Mouse (Mus musculus): ENCODE measurements around the gene Magt1. TPM values are rescaled to one million over a fixed set of nuclear protein-coding genes. Genes with fewer than 3 reads are reported as not detected.

Magt1 gene
- total RNA-seq (2014; rRNA removed): 16.5 and 23.6 TPM in 2 replicates
- polyA plus RNA-seq (2015; fragmentation: Nextera tagmentation; extraction: Ambion mirVana): 14.5 and 14.8 TPM in 2 replicates

- ATAC-seq (ENCODE audit: low FRiP score): peak; percentile 92
- WGBS: 15% methylated on average over 45 of the region's 45 CpGs
- peak; percentile 93 for DNase-seq (ENCODE audit: low spot score)
- Histone ChIP-seq H3K27me3 (ENCODE audit: insufficient read depth, low read length) (no peaks in the 10 kb centered on the region), H3K4me2 (ENCODE audit: low read depth, low read length, poor library complexity, severe bottlenecking) (peak within 1 kb of the TSS; percentile 53), H3K36me3 (ENCODE audit: insufficient read depth, low read length) (no peaks in the 10 kb centered on the region), H3K4me1 (ENCODE audit: insufficient read depth, low read length) (no peaks in the 10 kb centered on the region), H3K4me3 (ENCODE audit: low read depth, low read length) (peak within 1 kb of the TSS; percentile 51), H3K9me3 (ENCODE audit: low read length) (no peaks in the 10 kb centered on the region), H3K27ac (ENCODE audit: low read depth, low read length) (peak within 1 kb of the TSS; percentile 73), H3K9ac (replicated peaks; ENCODE audit: low read length, poor library complexity, severe bottlenecking) (peak within 1 kb of the TSS; percentile 36; the same call in 1 of the 2 replicates)
- no peak for TF ChIP-seq CTCF (IDR thresholded peaks at IDR 0.05)
These were observed at the start of gene Magt1 for GRCm38 (mm10) chrX:106011465-106012159. Gene Magt1 (minus strand): TSS chrX:106011906.

- Histone ChIP-seq H3K4me2 (ENCODE audit: low read depth, low read length, poor library complexity, severe bottlenecking) (no peak overlapping the region), H3K9ac (replicated peaks; ENCODE audit: low read length, poor library complexity, severe bottlenecking) (no peak overlapping the region), H3K27ac (ENCODE audit: low read depth, low read length) (no peak overlapping the region), H3K4me1 (ENCODE audit: insufficient read depth, low read length) (no peaks in the 10 kb centered on the region), H3K27me3 (ENCODE audit: insufficient read depth, low read length) (no peaks in the 10 kb centered on the region), H3K36me3 (ENCODE audit: insufficient read depth, low read length) (no peaks in the 10 kb centered on the region), H3K4me3 (ENCODE audit: low read depth, low read length) (no peak overlapping the region), H3K9me3 (ENCODE audit: low read length) (no peaks in the 10 kb centered on the region)
- WGBS: 83% methylated on average over 1 of the region's 1 CpGs
- no peak for TF ChIP-seq CTCF (IDR thresholded peaks at IDR 0.05)
- DNase-seq (ENCODE audit: low spot score) (no peak), ATAC-seq (ENCODE audit: low FRiP score) (no peak)
These were observed 36.5 kb upstream of the Magt1 start for GRCm38 (mm10) chrX:106048191-106048590.

- no peaks in the 10 kb centered on the region for H3K36me3 ChIP-seq (ENCODE audit: insufficient read depth, low read length)
- no peak for ATAC-seq (ENCODE audit: low FRiP score)
- H3K27ac ChIP-seq (ENCODE audit: low read depth, low read length): no peak overlapping the region
- 80% methylated on average over 9 of the region's 9 CpGs for WGBS
- H3K4me2 ChIP-seq (ENCODE audit: low read depth, low read length, poor library complexity, severe bottlenecking): no peak overlapping the region
- TF ChIP-seq CTCF (IDR thresholded peaks at IDR 0.05): no peak
- H3K4me3 ChIP-seq (ENCODE audit: low read depth, low read length): no peak overlapping the region
- H3K4me1 ChIP-seq (ENCODE audit: insufficient read depth, low read length): no peaks in the 10 kb centered on the region
- no peak overlapping the region for H3K9ac ChIP-seq (replicated peaks; ENCODE audit: low read length, poor library complexity, severe bottlenecking)
- H3K9me3 ChIP-seq (ENCODE audit: low read length): no peaks in the 10 kb centered on the region
- DNase-seq (ENCODE audit: low spot score): no peak
- H3K27me3 ChIP-seq (ENCODE audit: insufficient read depth, low read length): no peaks in the 10 kb centered on the region
These were observed 34.2 kb upstream of the Magt1 start for GRCm38 (mm10) chrX:106045928-106046327.

GRCm38 (mm10) chrX:106045455-106045854, 33.7 kb upstream of the Magt1 start:
- H3K27ac ChIP-seq (ENCODE audit: low read depth, low read length): no peak overlapping the region
- H3K4me3 ChIP-seq (ENCODE audit: low read depth, low read length): no peak overlapping the region
- H3K4me1 ChIP-seq (ENCODE audit: insufficient read depth, low read length): no peaks in the 10 kb centered on the region
- no peaks in the 10 kb centered on the region for H3K9me3 ChIP-seq (ENCODE audit: low read length)
- DNase-seq (ENCODE audit: low spot score): no peak
- no peak for ATAC-seq (ENCODE audit: low FRiP score)
- no peaks in the 10 kb centered on the region for H3K27me3 ChIP-seq (ENCODE audit: insufficient read depth, low read length)
- no peak overlapping the region for H3K9ac ChIP-seq (replicated peaks; ENCODE audit: low read length, poor library complexity, severe bottlenecking)
- no peak overlapping the region for H3K4me2 ChIP-seq (ENCODE audit: low read depth, low read length, poor library complexity, severe bottlenecking)
- 56% methylated on average over 2 of the region's 2 CpGs for WGBS
- no peak for TF ChIP-seq CTCF (IDR thresholded peaks at IDR 0.05)
- no peaks in the 10 kb centered on the region for H3K36me3 ChIP-seq (ENCODE audit: insufficient read depth, low read length)

- Histone ChIP-seq H3K4me1 (ENCODE audit: insufficient read depth, low read length) (no peaks in the 10 kb centered on the region), H3K36me3 (ENCODE audit: insufficient read depth, low read length) (no peaks in the 10 kb centered on the region), H3K4me2 (ENCODE audit: low read depth, low read length, poor library complexity, severe bottlenecking) (no peak overlapping the region), H3K9me3 (ENCODE audit: low read length) (no peaks in the 10 kb centered on the region), H3K4me3 (ENCODE audit: low read depth, low read length) (no peak overlapping the region), H3K27me3 (ENCODE audit: insufficient read depth, low read length) (no peaks in the 10 kb centered on the region), H3K9ac (replicated peaks; ENCODE audit: low read length, poor library complexity, severe bottlenecking) (no peak overlapping the region), H3K27ac (ENCODE audit: low read depth, low read length) (no peak overlapping the region)
- 56% methylated on average over 8 of the region's 8 CpGs for WGBS
- ATAC-seq (ENCODE audit: low FRiP score): no peak
- no peak for DNase-seq (ENCODE audit: low spot score)
- no peak for TF ChIP-seq CTCF (IDR thresholded peaks at IDR 0.05)
These were observed 32.3 kb upstream of the Magt1 start for GRCm38 (mm10) chrX:106043863-106044617.

- Histone ChIP-seq H3K4me1 (ENCODE audit: insufficient read depth, low read length) (no peaks in the 10 kb centered on the region), H3K4me2 (ENCODE audit: low read depth, low read length, poor library complexity, severe bottlenecking) (no peak overlapping the region), H3K9me3 (ENCODE audit: low read length) (no peaks in the 10 kb centered on the region), H3K4me3 (ENCODE audit: low read depth, low read length) (no peak overlapping the region), H3K27me3 (ENCODE audit: insufficient read depth, low read length) (no peaks in the 10 kb centered on the region), H3K36me3 (ENCODE audit: insufficient read depth, low read length) (no peaks in the 10 kb centered on the region), H3K27ac (ENCODE audit: low read depth, low read length) (no peak overlapping the region), H3K9ac (replicated peaks; ENCODE audit: low read length, poor library complexity, severe bottlenecking) (no peak overlapping the region)
- 83% methylated on average over 3 of the region's 3 CpGs for WGBS
- TF ChIP-seq CTCF (IDR thresholded peaks at IDR 0.05): no peak
- no peak for ATAC-seq (ENCODE audit: low FRiP score)
- no peak for DNase-seq (ENCODE audit: low spot score)
These were observed 25.6 kb upstream of the Magt1 start for GRCm38 (mm10) chrX:106037185-106037752.

Measured in midbrain, postnatal 0 days (tissue).